Mouse (Mus musculus): ENCODE measurements around the gene Dcaf11. TPM values are rescaled to one million over a fixed set of nuclear protein-coding genes. Genes with fewer than 3 reads are reported as not detected.
A peak's percentile ranks its signal among the peaks of the same experiment; 100 is the strongest.

Gene Dcaf11
- total and polyA plus RNA-seq, 3 experiments, result 24.3 to 37.9 TPM; not detected in 1

DNA sequence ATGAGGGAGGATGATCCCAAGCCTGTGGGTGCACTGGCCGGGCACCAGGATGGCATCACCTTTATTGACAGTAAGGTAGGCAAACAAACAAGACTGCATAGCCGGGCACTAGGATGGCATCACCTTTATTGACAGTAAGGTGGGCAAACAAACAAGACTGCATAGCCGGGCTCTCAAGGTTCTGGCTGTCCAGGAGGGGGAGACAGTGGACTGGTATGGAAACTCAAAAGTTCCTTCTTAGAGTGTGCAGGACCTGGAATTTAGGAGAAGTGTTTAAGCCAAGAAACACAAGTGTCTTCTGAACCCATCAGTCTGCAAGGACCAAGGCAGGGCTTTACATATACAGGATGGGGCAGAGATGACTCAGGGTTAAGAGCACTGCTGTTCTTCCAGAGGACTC is 5.9 kb downstream of the Dcaf11 start:
- no peak for DNase-seq (ENCODE audit: low read depth, low spot score)
- Histone ChIP-seq H3K9ac (ENCODE audit: control insufficient read depth, low read depth, low read length, poor library complexity, severe bottlenecking) (no peak overlapping the region), H3K27ac (ENCODE audit: control insufficient read depth, low read depth, low read length) (no peak overlapping the region), H3K4me1 (ENCODE audit: control insufficient read depth in 1 of 2, insufficient read depth in 2 of 2, low read length in 2 of 2) (peaks cover 3 to 12% of the 10 kb centered on the region in 2 experiments), H3K36me3 (ENCODE audit: control insufficient read depth in 1 of 2, insufficient read depth in 2 of 2, low read length in 2 of 2) (peaks cover 0 to 4% of the 10 kb centered on the region in 2 experiments; a peak in 2 of 4 replicates), H3K79me2 (ENCODE audit: control insufficient read depth, insufficient read depth, low read length, poor library complexity) (no peaks in the 10 kb centered on the region; the same call in 1 of the 2 replicates), H3K4me3 (ENCODE audit: control insufficient read depth in 1 of 2, insufficient read depth in 1 of 2, low read depth in 2 of 2, low read length in 2 of 2) (no peak overlapping the region), H3K9me3 (replicated peaks; ENCODE audit: insufficient read depth, low read length) (no peaks in the 10 kb centered on the region), H3K27me3 (ENCODE audit: control insufficient read depth in 1 of 2, insufficient read depth in 2 of 2, low read length in 2 of 2) (no peaks in the 10 kb centered on the region)
- TF ChIP-seq CTCF (IDR thresholded peaks at IDR 0.05 in 2 of 3, conservative IDR thresholded peaks at IDR 0.05 in 1 of 3; ENCODE audit: control insufficient read depth in 1 of 3, insufficient read depth in 1 of 3, low read depth in 2 of 3, low read length in 3 of 3, poor library complexity in 1 of 3, severe bottlenecking in 1 of 3) (peak in 2 of 3 experiments; percentile 36 to 41; a peak in 4 of 6 replicates), USF2 (IDR thresholded peaks at IDR 0.05; ENCODE audit: borderline replicate concordance in 1 of 2, insufficient read depth in 1 of 2, low read depth in 1 of 2, low read length in 2 of 2) (no peak), RAD21 (IDR thresholded peaks at IDR 0.05; ENCODE audit: low read depth, low read length) (peak; percentile 31), ZKSCAN1 (IDR thresholded peaks at IDR 0.05; ENCODE audit: low read depth, low read length) (no peak), ZC3H11A (IDR thresholded peaks at IDR 0.05; ENCODE audit: low read depth, low read length) (peak; percentile 30; the same call in 1 of the 2 replicates), SMC3 (IDR thresholded peaks at IDR 0.05; ENCODE audit: low read depth, low read length) (peak; percentile 40), KAT2A (conservative IDR thresholded peaks at IDR 0.05; ENCODE audit: low read depth, low read length) (no peak), HCFC1 (IDR thresholded peaks at IDR 0.05; ENCODE audit: low read depth, low read length) (no peak), UBTF (IDR thresholded peaks at IDR 0.05; ENCODE audit: borderline replicate concordance, insufficient read depth, low read depth, low read length) (no peak), GATA1 (IDR thresholded peaks at IDR 0.05; ENCODE audit: low read depth, low read length) (no peak), ZNF384 (IDR thresholded peaks at IDR 0.05; ENCODE audit: low read depth, low read length) (no peak), CHD1 (IDR thresholded peaks at IDR 0.05; ENCODE audit: low read depth, low read length) (no peak)

GRCm38 (mm10) chr14:55567496-55567895 is 7.7 kb downstream of the Dcaf11 start:
- H3K36me3 ChIP-seq (ENCODE audit: control insufficient read depth in 1 of 2, insufficient read depth in 2 of 2, low read length in 2 of 2), result peaks cover 0 to 3% of the 10 kb centered on the region in 2 experiments; a peak in 2 of 4 replicates
- H3K27me3 ChIP-seq (ENCODE audit: control insufficient read depth in 1 of 2, insufficient read depth in 2 of 2, low read length in 2 of 2), result no peaks in the 10 kb centered on the region
- H3K4me3 ChIP-seq (ENCODE audit: control insufficient read depth in 1 of 2, insufficient read depth in 1 of 2, low read depth in 2 of 2, low read length in 2 of 2), result no peak overlapping the region
- H3K9ac ChIP-seq (ENCODE audit: control insufficient read depth, low read depth, low read length, poor library complexity, severe bottlenecking), result no peak overlapping the region
- peaks cover 5 to 8% of the 10 kb centered on the region in 2 experiments for H3K4me1 ChIP-seq (ENCODE audit: control insufficient read depth in 1 of 2, insufficient read depth in 2 of 2, low read length in 2 of 2)
- DNase-seq (ENCODE audit: low read depth, low spot score), result no peak
- no peaks in the 10 kb centered on the region for H3K79me2 ChIP-seq (ENCODE audit: control insufficient read depth, insufficient read depth, low read length, poor library complexity)
- no peaks in the 10 kb centered on the region for H3K9me3 ChIP-seq (replicated peaks; ENCODE audit: insufficient read depth, low read length)
- no peak for TF ChIP-seq MAFK (IDR thresholded peaks at IDR 0.05; ENCODE audit: borderline replicate concordance, low read depth, low read length)
- no peak for TF ChIP-seq MEF2A (IDR thresholded peaks at IDR 0.05; ENCODE audit: extremely low read depth, insufficient replicate concordance, low read depth, low read length, poor library complexity, severe bottlenecking)
- no peak for TF ChIP-seq UBTF (IDR thresholded peaks at IDR 0.05; ENCODE audit: borderline replicate concordance, insufficient read depth, low read depth, low read length)
- no peak for TF ChIP-seq NELFE (IDR thresholded peaks at IDR 0.05; ENCODE audit: low read depth, low read length)
- TF ChIP-seq HCFC1 (IDR thresholded peaks at IDR 0.05; ENCODE audit: low read depth, low read length), result no peak
- no peak for TF ChIP-seq TBP (IDR thresholded peaks at IDR 0.05; ENCODE audit: low read depth, low read length)
- no peak for TF ChIP-seq CHD2 (IDR thresholded peaks at IDR 0.05; ENCODE audit: low read length)
- no peak for TF ChIP-seq E2F4 (IDR thresholded peaks at IDR 0.05; ENCODE audit: borderline replicate concordance, low read depth, low read length)
- no peak for TF ChIP-seq EP300 (IDR thresholded peaks at IDR 0.05; ENCODE audit: low read depth in 1 of 2, low read length in 2 of 2)
- no peak for TF ChIP-seq GABPA (IDR thresholded peaks at IDR 0.05; ENCODE audit: low read depth, low read length)
- no peak for TF ChIP-seq NRF1 (IDR thresholded peaks at IDR 0.05; ENCODE audit: insufficient read depth, low read depth, low read length, poor library complexity, severe bottlenecking)
- TF ChIP-seq ZMIZ1 (IDR thresholded peaks at IDR 0.05; ENCODE audit: low read depth, low read length), result no peak
- no peak for TF ChIP-seq MYC (IDR thresholded peaks at IDR 0.05; ENCODE audit: low read depth, low read length)
- no peak overlapping the region for H3K27ac ChIP-seq (ENCODE audit: control insufficient read depth, low read depth, low read length)

Measured in MEL (cell line).